Mouse (Mus musculus): ENCODE measurements at regions not wholly inside any gene's neighbourhood (a gene's known extent, or its start where the extent isn't known, plus 50 kb on each side); places are given as distances from the start of the nearest gene placed in this dataset.

GRCm38 (mm10) chr2:79130660-79131059 is 124.6 kb upstream of the Itga4 start:
- TF ChIP-seq CTCF (IDR thresholded peaks at IDR 0.05; ENCODE audit: low read depth, low read length) = no peak
- no peak for TF ChIP-seq POLR2A (IDR thresholded peaks at IDR 0.05; ENCODE audit: extremely low read depth, insufficient read depth, low read length)
